In the genomic region with DNA sequence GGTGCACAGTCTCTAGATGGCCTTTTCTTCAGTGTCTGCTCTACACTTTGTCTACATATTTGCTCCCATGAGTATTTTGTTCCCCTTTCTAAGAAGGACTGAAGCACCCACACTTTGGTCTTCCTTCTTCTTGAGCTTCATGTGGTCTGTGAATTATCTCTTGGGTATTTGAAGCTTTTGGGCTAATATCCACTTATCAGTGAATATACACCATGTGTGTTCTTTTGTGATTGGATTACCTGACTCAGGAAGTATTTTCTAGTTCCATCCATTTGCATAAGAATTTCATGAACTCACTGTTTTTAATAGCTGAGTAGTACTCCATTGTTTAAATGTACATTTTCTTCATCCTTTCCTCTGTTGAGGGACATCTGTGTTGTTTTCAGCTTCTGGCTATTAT, we compare ENCODE assay signal across 2 mouse cellular contexts. TPM values are rescaled to one million over a fixed set of nuclear protein-coding genes. Genes with fewer than 3 reads are reported as not detected.
DNase-seq lines count a peak whose midpoint lies in the region; TF ChIP-seq lines count a peak whose summit lies in the region.
"Not testable (repeated sequence)": the region's sequence is repeated elsewhere in the genome, so short reads cannot be mapped to it uniquely, and the experiment has no call there.

No protein-coding gene starts in this region.

- H3K9ac ChIP-seq in MEL (ENCODE audit: control insufficient read depth, low read depth, low read length, poor library complexity, severe bottlenecking) = not testable (repeated sequence)

- not testable (repeated sequence) for H3K27me3 ChIP-seq in MEL (ENCODE audit: control insufficient read depth in 1 of 2, insufficient read depth in 2 of 2, low read length in 2 of 2)

- not testable (repeated sequence) for H3K9me3 ChIP-seq in MEL (replicated peaks; ENCODE audit: insufficient read depth, low read length)

- TF ChIP-seq POLR2A in MEL (IDR thresholded peaks at IDR 0.05; ENCODE audit: control insufficient read depth in 1 of 2, insufficient read depth in 1 of 2, low read depth in 1 of 2, low read length in 2 of 2, poor library complexity in 1 of 2) = not testable (repeated sequence)

- not testable (repeated sequence) for TF ChIP-seq EP300 in MEL (IDR thresholded peaks at IDR 0.05; ENCODE audit: low read depth in 1 of 2, low read length in 2 of 2)

- not testable (repeated sequence) for H3K79me2 ChIP-seq in MEL (ENCODE audit: control insufficient read depth, insufficient read depth, low read length, poor library complexity)

- H3K4me1 ChIP-seq in MEL (ENCODE audit: control insufficient read depth in 1 of 2, insufficient read depth in 2 of 2, low read length in 2 of 2) = not testable (repeated sequence)

- TF ChIP-seq CTCF in MEL (IDR thresholded peaks at IDR 0.05 in 2 of 3, conservative IDR thresholded peaks at IDR 0.05 in 1 of 3; ENCODE audit: control insufficient read depth in 1 of 3, insufficient read depth in 1 of 3, low read depth in 2 of 3, low read length in 3 of 3, poor library complexity in 1 of 3, severe bottlenecking in 1 of 3) = not testable (repeated sequence)

- DNase-seq in MEL (ENCODE audit: low read depth, low spot score) = peak; percentile 58
- peak; percentile 39 for DNase-seq in MEL-GATA-1-ER (ENCODE audit: extremely low read depth, low read depth)

- not testable (repeated sequence) for H3K27ac ChIP-seq in MEL (ENCODE audit: control insufficient read depth, low read depth, low read length)

- TF ChIP-seq RAD21 in MEL (IDR thresholded peaks at IDR 0.05; ENCODE audit: low read depth, low read length) = not testable (repeated sequence)

- H3K4me3 ChIP-seq in MEL (ENCODE audit: control insufficient read depth in 1 of 2, insufficient read depth in 1 of 2, low read depth in 2 of 2, low read length in 2 of 2) = not testable (repeated sequence)

- H3K36me3 ChIP-seq in MEL (ENCODE audit: control insufficient read depth in 1 of 2, insufficient read depth in 2 of 2, low read length in 2 of 2) = peaks cover 0 to 18% of the 10 kb centered on the region in 2 experiments; a peak in 2 of 4 replicates

TF ChIP-seq in MEL, 35 proteins besides CTCF, POLR2A, EP300 and RAD21:
- TF ChIP-seq GATA1 (IDR thresholded peaks at IDR 0.05; ENCODE audit: low read depth, low read length) = peak; percentile 51

RNA-seq across cellular contexts. Expression of a gene that starts 17.3 kb away (rescaled TPM):
- 8.5 and 8.6 TPM in 2 replicates for total RNA-seq in MEL (2012; rRNA removed)
- 1 to 10 TPM in 1 of 2 experiments, not detected in 1; 5.8 TPM for polyA plus RNA-seq in MEL (2012; ENCODE audit: insufficient read depth in 1 of 2, insufficient read length in 2 of 2, low read depth in 1 of 2, low replicate concordance in 2 of 2, missing spikeins in 1 of 2)

RNA-seq across cellular contexts. Expression of a gene that starts 17.6 kb away (rescaled TPM):
- total RNA-seq in MEL (2012; rRNA removed) = 33.4 and 33.5 TPM in 2 replicates
- 10 to 100 TPM in 1 of 2 experiments, not detected in 1; 28.3 TPM for polyA plus RNA-seq in MEL (2012; ENCODE audit: insufficient read depth in 1 of 2, insufficient read length in 2 of 2, low read depth in 1 of 2, low replicate concordance in 2 of 2, missing spikeins in 1 of 2)

RNA-seq across cellular contexts. Expression of a gene that starts 32.5 kb away (rescaled TPM):
- 18.5 and 20.3 TPM in 2 replicates for total RNA-seq in MEL (2012; rRNA removed)
- 100 to 1,000 TPM in 1 of 2 experiments, 1 to 10 TPM in 1; 8.9 to 408 TPM for polyA plus RNA-seq in MEL (2012; ENCODE audit: insufficient read depth in 1 of 2, insufficient read length in 2 of 2, low read depth in 1 of 2, low replicate concordance in 2 of 2, missing spikeins in 1 of 2)

RNA-seq across cellular contexts. Expression of a gene that starts 32.8 kb away (rescaled TPM):
- total RNA-seq in MEL (2012; rRNA removed) = 16.2 and 17.1 TPM in 2 replicates
- polyA plus RNA-seq in MEL (2012; ENCODE audit: insufficient read depth in 1 of 2, insufficient read length in 2 of 2, low read depth in 1 of 2, low replicate concordance in 2 of 2, missing spikeins in 1 of 2) = 10 to 100 TPM in 1 of 2 experiments, not detected in 1; 16.0 TPM
